Mouse (Mus musculus) bone marrow macrophage, adult 2 months (primary cell): Measurements from ENCODE around the gene Dnajc6.

Experiments used
- CTCF ChIP-seq: IDR thresholded peaks from 2 replicates; pipeline ENCODE4 v1.5.1; 2012; ENCODE audit warnings: low read depth, mild to moderate bottlenecking, low read length, moderate library complexity
- POLR2A ChIP-seq: IDR thresholded peaks from 2 replicates; pipeline ENCODE4 v1.6.1; 2012; ENCODE audit warnings: mild to moderate bottlenecking, low read depth, low read length, borderline replicate concordance

DNA sequence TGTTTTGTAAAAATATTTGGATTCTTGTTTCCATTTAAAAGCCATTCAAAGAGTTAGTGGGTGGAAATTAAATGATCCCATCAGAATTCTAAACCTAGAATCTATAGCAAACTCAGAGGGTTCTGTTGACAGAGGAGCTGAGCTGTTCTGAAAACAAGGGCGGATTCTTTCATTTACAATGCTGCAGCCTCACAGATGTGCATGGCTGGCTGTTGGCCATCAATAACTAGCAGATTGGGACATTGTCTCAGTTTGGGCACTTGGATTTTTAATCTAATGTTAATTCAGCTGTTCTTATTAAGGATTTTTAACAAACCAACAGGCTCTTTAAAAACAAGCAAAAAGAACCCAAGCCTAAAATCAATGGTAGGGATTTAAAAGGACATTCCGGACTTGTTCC lies 75.7 kb downstream of the Dnajc6 start:
- TF ChIP-seq POLR2A (no peak), CTCF (no peak)
